Mouse (Mus musculus): ENCODE data around the gene Qsox1. TPM values are rescaled to one million over a fixed set of nuclear protein-coding genes. Genes with fewer than 3 reads are reported as not detected.

Gene Qsox1
- polyA plus RNA-seq (2015; fragmentation: Nextera tagmentation; extraction: Ambion mirVana) = 28.5 and 30.0 TPM in 2 replicates

DNA sequence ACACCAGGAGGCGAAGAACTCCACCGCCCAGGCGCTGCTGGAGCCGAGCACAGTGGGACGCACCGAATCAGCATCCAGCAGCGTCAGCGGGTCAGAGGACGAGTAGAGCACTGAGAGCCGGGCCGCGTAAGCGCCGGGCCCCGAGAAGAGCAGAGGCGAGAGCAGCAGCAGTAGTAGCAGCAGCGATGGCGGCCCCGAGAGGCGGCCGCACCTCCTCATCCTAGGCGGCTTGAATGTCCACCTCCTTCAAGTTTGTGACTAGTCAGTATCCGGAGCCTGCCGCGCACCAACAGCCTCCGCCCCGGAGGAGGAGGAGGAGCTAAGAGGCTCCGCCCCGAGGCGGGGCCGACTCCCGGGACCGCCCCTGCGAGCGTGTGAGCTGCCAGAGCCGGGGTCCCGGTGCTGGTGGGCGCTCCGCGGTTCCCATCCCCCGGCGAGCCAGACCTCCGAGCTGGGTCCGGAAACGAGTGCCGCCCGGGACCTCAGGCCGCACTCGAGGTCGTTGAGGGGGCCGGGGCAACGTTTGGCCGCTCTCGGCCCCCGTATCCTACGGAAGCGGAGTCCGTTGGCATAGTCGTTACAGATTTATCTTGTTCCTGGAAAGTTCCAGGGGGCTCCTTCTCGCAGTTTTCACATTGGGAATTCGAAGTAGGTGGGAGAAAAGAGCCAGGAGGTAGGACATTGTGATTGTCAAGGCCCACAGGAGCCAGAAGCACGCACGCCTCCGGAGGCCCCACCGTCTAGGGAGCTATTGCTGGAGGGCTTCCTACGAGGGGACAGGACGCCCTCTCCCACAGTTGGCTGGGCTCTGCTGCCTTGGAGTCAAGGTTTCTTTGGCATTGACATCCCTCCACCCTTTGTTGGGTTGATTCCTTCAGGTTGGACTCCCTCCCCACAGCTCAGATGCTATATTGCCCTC, at the start of gene Qsox1:
Gene Qsox1 (minus strand): TSS at position 309 of the 919 bp plus-strand sequence.
- no peaks in the 10 kb centered on the region for H3K36me3 ChIP-seq (ENCODE audit: insufficient read depth, low read length)
- H3K9me3 ChIP-seq (replicated peaks; ENCODE audit: low read length) = no peaks in the 10 kb centered on the region
- under 1% methylated on average over 65 of the region's 67 CpGs for WGBS
- DNase-seq (ENCODE audit: low spot score) (peak; percentile 93), ATAC-seq (replicated peaks; ENCODE audit: low FRiP score, low read depth) (peak; percentile 95)
- peak within 1 kb of the TSS; percentile 68 for H3K9ac ChIP-seq (ENCODE audit: low read depth, low read length)
- peak within 1 kb of the TSS; percentile 68; the same call in 1 of the 2 replicates for H3K27ac ChIP-seq
- H3K4me2 ChIP-seq (ENCODE audit: low read length) = peak within 1 kb of the TSS; percentile 69
- H3K27me3 ChIP-seq (ENCODE audit: insufficient read depth, low read length) = no peaks in the 10 kb centered on the region
- H3K4me1 ChIP-seq (replicated peaks; ENCODE audit: insufficient read depth, low read length) = 0 out of 2 replicates have a peak, but pooled peaks cover 7% of the 10 kb centered on the region
- peak within 1 kb of the TSS; percentile 67 for H3K4me3 ChIP-seq (replicated peaks; ENCODE audit: low read depth, low read length)
- peak; percentile 15; the same call in 1 of the 2 replicates for TF ChIP-seq CTCF (IDR thresholded peaks at IDR 0.05; ENCODE audit: low read depth)

DNA sequence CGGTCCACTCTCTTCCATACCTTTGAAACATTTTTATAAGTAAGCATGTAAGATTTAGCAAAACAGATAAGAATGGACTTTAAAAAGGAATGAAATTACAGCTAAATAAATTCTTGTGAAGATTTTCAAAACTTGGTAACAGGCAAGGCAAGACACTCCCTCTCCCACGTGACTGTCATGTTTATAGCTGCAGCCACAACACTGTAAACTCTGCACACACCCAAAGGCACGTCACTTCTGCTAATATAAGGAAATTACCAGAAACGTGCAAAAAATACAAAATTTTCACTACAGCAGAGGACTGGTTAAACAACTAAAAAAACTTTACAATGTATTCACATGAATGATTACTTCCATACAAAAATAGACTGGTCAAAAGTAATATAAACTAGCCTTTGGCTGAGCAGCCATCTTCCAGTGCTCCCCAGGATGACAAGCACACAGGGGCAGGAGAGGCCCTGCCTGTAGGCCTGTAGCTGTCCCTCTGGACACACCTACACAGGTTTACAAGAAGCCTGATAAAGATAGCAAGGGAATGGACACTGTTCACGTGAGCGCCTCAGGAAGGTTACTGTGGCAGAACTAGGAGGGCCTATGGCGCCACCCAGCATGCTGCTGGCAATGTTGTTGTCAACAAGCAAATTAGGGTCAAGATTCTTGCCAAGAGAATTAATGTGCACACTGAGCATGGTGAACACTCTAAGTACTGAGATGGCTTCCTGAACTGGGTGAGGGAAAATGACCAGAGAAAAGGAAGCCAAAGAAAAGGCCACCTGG, 42.4 kb upstream of the Qsox1 start:
- DNase-seq (ENCODE audit: low spot score) (no peak), ATAC-seq (replicated peaks; ENCODE audit: low FRiP score, low read depth) (no peak)
- 73% methylated on average over 7 of the region's 7 CpGs for WGBS
- Histone ChIP-seq H3K9me3 (replicated peaks; ENCODE audit: low read length) (no peaks in the 10 kb centered on the region), H3K9ac (ENCODE audit: low read depth, low read length) (no peak overlapping the region), H3K27me3 (ENCODE audit: insufficient read depth, low read length) (no peaks in the 10 kb centered on the region), H3K27ac (no peak overlapping the region), H3K4me2 (ENCODE audit: low read length) (no peak overlapping the region), H3K4me1 (replicated peaks; ENCODE audit: insufficient read depth, low read length) (no peaks in the 10 kb centered on the region), H3K4me3 (replicated peaks; ENCODE audit: low read depth, low read length) (no peak overlapping the region), H3K36me3 (ENCODE audit: insufficient read depth, low read length) (peaks cover 49% of the 10 kb centered on the region)
- TF ChIP-seq CTCF (IDR thresholded peaks at IDR 0.05; ENCODE audit: low read depth) = no peak; the same call in 1 of the 2 replicates

DNA sequence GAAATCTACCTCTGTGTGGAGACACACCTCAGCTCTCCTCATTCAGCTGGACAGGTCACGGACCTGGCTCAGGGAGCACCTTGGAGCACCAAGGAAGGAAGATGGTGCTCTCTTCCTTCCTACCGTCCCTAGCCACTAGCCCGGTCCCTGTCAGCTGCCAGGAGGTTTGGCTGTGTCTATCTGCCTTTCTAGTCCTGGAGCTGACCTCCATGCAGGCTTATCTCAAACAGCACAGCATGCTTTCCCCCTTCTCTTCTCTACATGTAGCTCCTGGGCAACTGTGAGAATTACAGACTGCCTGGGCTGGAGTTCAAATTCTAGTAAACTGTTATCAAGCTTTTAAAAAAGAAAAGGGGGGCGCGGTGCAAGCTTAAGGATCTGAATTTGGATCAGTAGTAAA, 40.3 kb upstream of the Qsox1 start:
- 94% methylated on average over 5 of the region's 5 CpGs for WGBS
- no peak overlapping the region for H3K9ac ChIP-seq (ENCODE audit: low read depth, low read length)
- no peak for ATAC-seq (replicated peaks; ENCODE audit: low FRiP score, low read depth)

DNA sequence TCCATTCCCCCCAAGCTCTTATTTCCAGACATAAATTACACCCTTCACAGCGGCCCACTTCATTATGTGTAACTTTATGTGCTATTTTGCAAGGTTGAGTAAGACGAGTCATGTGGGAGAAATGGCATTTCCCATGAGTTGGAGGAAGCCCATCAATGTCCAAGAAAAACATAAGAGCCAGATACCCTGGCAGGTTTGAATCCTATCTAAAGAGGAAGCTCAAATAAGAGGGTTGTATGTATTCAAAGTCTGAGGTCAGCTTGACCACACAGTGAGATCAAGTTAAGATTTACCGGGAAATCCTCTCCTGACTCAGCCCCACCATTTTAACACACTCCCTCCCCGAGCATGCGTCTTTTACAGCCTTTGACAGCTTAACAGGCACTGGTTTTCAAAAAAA, 31.5 kb upstream of the Qsox1 start:
- no peak overlapping the region for H3K9ac ChIP-seq (ENCODE audit: low read depth, low read length)
- H3K27ac ChIP-seq = no peak overlapping the region
- no peak overlapping the region for H3K4me2 ChIP-seq (ENCODE audit: low read length)
- H3K36me3 ChIP-seq (ENCODE audit: insufficient read depth, low read length) = peaks cover 31% of the 10 kb centered on the region
- TF ChIP-seq CTCF (IDR thresholded peaks at IDR 0.05; ENCODE audit: low read depth) = no peak
- H3K27me3 ChIP-seq (ENCODE audit: insufficient read depth, low read length) = no peaks in the 10 kb centered on the region
- no peaks in the 10 kb centered on the region for H3K9me3 ChIP-seq (replicated peaks; ENCODE audit: low read length)
- ATAC-seq (replicated peaks; ENCODE audit: low FRiP score, low read depth) (no peak), DNase-seq (ENCODE audit: low spot score) (peak; percentile 49)
- no peak overlapping the region for H3K4me3 ChIP-seq (replicated peaks; ENCODE audit: low read depth, low read length)
- WGBS = 24% methylated on average over 5 of the region's 5 CpGs
- H3K4me1 ChIP-seq (replicated peaks; ENCODE audit: insufficient read depth, low read length) = peaks cover 5% of the 10 kb centered on the region; the same call in 1 of the 2 replicates

More for the DNA sequence above, 40.3 kb upstream of the Qsox1 start:
- TF ChIP-seq CTCF (IDR thresholded peaks at IDR 0.05; ENCODE audit: low read depth) = no peak
- H3K27ac ChIP-seq = no peak overlapping the region
- no peak overlapping the region for H3K4me3 ChIP-seq (replicated peaks; ENCODE audit: low read depth, low read length)
- no peaks in the 10 kb centered on the region for H3K27me3 ChIP-seq (ENCODE audit: insufficient read depth, low read length)
- no peaks in the 10 kb centered on the region for H3K9me3 ChIP-seq (replicated peaks; ENCODE audit: low read length)
- H3K4me1 ChIP-seq (replicated peaks; ENCODE audit: insufficient read depth, low read length) = no peaks in the 10 kb centered on the region
- peaks cover 43% of the 10 kb centered on the region for H3K36me3 ChIP-seq (ENCODE audit: insufficient read depth, low read length)
- H3K4me2 ChIP-seq (ENCODE audit: low read length) = no peak overlapping the region
- DNase-seq (ENCODE audit: low spot score) = no peak

DNA sequence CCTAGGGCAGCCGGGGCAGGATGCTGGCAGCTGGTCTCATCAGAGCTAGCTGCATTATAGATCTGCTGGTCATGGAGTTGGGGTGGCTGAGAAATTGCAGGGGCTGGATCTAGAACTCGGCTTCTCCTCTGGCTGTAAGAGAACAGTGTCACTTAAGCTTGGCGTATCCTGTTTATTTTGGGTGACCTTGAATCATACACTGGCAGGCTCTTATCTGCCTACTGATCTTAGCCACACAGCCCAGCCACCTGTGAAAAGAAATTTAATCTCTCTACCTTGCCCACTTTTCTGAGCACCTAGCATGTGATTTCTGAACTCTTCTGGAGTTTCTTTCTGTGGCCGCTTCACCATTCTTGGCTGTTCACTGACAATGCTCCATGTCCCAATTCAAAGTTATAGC, 30.8 kb upstream of the Qsox1 start:
- no peak for DNase-seq (ENCODE audit: low spot score)
- Histone ChIP-seq H3K4me2 (ENCODE audit: low read length) (no peak overlapping the region), H3K36me3 (ENCODE audit: insufficient read depth, low read length) (peaks cover 26% of the 10 kb centered on the region), H3K4me1 (replicated peaks; ENCODE audit: insufficient read depth, low read length) (peaks cover 5% of the 10 kb centered on the region; the same call in 1 of the 2 replicates), H3K27ac (no peak overlapping the region), H3K4me3 (replicated peaks; ENCODE audit: low read depth, low read length) (no peak overlapping the region), H3K9me3 (replicated peaks; ENCODE audit: low read length) (no peaks in the 10 kb centered on the region), H3K27me3 (ENCODE audit: insufficient read depth, low read length) (no peaks in the 10 kb centered on the region), H3K9ac (ENCODE audit: low read depth, low read length) (no peak overlapping the region)
- TF ChIP-seq CTCF (IDR thresholded peaks at IDR 0.05; ENCODE audit: low read depth) = no peak
- ATAC-seq (replicated peaks; ENCODE audit: low FRiP score, low read depth) = 0 out of 2 replicates have a peak, but pooled peaks have one; percentile 21
- WGBS = 54% methylated on average over 4 of the region's 4 CpGs

DNA sequence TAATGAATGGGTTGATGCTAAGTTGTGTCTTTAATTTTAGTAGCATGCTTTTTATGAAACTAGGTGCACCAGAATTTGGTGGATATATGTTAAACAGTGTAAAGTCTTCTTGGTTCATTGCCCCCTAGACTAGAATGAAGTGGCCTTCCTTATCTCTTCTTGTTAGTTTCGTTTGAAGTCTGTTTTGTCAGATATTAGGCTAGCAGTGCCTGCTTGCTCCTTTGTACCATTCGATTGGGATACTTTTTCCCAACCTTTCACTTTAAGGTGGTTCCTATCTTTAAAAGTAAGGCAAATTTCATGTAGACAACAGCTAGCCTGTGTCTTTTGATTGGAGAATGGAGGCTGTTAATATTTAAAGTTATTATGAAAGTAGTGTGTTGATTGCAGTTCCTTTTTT, 23.0 kb upstream of the Qsox1 start:
- Histone ChIP-seq H3K9ac (ENCODE audit: low read depth, low read length) (no peak overlapping the region), H3K36me3 (ENCODE audit: insufficient read depth, low read length) (no peaks in the 10 kb centered on the region), H3K4me1 (replicated peaks; ENCODE audit: insufficient read depth, low read length) (no peaks in the 10 kb centered on the region), H3K27ac (no peak overlapping the region), H3K9me3 (replicated peaks; ENCODE audit: low read length) (no peaks in the 10 kb centered on the region), H3K4me3 (replicated peaks; ENCODE audit: low read depth, low read length) (no peak overlapping the region), H3K4me2 (ENCODE audit: low read length) (no peak overlapping the region), H3K27me3 (ENCODE audit: insufficient read depth, low read length) (no peaks in the 10 kb centered on the region)
- DNase-seq (ENCODE audit: low spot score) (no peak), ATAC-seq (replicated peaks; ENCODE audit: low FRiP score, low read depth) (no peak)
- WGBS = 77% methylated on average over 2 of the region's 2 CpGs
- no peak for TF ChIP-seq CTCF (IDR thresholded peaks at IDR 0.05; ENCODE audit: low read depth)
